Mouse (Mus musculus): ENCODE measurements around the gene Zfp354a.

DNA sequence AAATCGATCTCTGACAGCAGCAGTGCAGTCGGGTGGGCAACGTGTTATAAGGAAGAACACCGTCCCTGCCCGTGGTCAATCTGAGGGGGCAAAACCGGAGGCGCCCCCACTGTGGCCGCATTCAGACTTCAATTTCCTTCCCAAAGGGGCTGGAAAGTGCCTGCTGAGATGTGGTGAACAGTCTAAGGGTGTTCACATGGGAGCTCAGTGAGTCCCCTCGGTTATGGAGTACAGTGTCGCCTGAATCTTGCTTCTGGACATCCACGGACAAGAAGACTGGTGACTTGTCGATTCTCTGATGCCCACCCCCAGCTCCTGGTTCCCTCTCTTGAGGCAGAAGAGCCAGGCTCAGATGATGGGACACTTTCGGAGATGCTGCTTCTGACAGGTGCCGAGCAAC is 583 bp downstream of the Zfp354a start:
- TF ChIP-seq CTCF (IDR thresholded peaks at IDR 0.05; ENCODE audit: insufficient read depth, low read depth, low read length) = no peak
- TF ChIP-seq POLR2A (IDR thresholded peaks at IDR 0.05; ENCODE audit: insufficient read depth, low read depth, low read length) = no peak
